Mouse (Mus musculus) brain, embryonic 14.5 days (tissue): ENCODE results near the gene Ldhc.

ENCODE experiments used
- CTCF ChIP-seq: fragments of 200-500 bp; IDR thresholded peaks from 2 replicates; pipeline ENCODE4 v1.5.1; 2012; ENCODE audit warnings: inconsistent platforms, mild to moderate bottlenecking, moderate library complexity, borderline replicate concordance; ENCODE audit not compliant: insufficient read depth, insufficient read length; ENCODE audit errors: extremely low read depth
- POLR2A ChIP-seq: fragments of 200-500 bp; IDR thresholded peaks from 2 replicates; pipeline ENCODE4 v1.6.1; 2012; ENCODE audit warnings: mild to moderate bottlenecking, inconsistent platforms, borderline replicate concordance; ENCODE audit not compliant: poor library complexity, insufficient read depth, insufficient read length, severe bottlenecking; ENCODE audit errors: extremely low read depth

DNA sequence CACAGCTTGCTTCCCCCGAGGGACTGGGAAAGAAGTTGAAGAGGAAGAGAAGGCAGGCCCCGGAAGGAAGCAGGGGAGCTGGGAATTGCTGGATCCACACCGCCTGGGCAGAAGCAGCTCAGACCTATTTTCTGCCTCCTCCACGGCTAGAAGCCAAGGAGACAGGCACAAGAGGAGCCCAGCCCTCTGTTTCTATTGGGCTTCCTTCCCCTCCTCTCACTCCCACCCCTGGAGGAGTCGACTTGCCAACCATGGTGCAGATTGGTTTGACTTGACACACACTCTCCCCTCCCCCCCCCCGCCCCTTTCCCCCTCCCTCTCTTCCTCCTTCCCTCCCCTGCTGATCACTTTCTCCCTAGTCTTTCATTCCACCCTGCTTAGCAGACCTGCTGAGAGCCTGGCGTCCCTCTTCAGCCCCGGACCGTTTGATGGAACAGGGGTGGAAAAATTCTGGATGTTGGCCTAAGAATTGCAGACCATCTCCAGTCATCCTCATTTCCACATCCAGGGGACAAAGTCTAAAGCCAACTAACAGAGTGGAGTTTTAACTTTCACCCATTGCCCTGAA is 22.8 kb upstream of the Ldhc start:
- TF ChIP-seq CTCF (no peak), POLR2A (no peak)
